Mouse (Mus musculus): ENCODE measurements at regions not wholly inside any gene's neighbourhood (a gene's known extent, or its start where the extent isn't known, plus 50 kb on each side); places are given as distances from the start of the nearest gene placed in this dataset.
A peak's percentile ranks its signal among the peaks of the same experiment; 100 is the strongest.

DNA sequence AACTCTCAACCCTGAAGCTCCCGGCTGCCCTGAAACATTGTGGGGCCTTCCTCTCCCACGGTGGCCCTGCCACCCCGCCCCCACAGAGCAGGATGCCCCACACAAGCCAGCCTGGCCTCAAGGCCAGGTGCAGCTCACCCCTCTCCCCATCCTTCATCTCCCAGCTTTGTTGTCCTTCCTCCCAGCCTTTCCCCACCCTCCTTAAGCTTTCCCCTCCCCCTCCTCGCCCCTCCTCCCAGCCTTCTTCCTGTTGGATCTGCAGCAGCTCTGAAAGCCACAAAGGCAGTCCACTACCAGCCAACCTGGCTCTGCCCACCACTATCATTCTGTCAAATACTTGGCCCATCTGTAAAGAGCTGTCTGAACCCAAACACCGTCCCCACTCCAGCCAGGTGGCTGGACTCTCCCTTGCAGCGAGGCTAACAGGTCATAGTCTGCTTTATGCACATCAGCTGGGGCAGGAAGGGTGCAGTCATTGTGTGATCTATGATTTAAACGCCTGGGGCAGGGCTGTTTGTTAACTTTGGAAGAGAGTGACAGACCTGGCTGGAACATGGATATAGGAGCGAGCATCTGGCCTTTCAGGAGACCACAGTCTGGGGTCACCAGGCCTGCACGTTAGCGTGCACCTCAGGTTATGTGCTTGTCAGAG is 119.9 kb upstream of the Atp6ap2 start:
- no peak overlapping the region for H3K4me2 ChIP-seq (ENCODE audit: low read depth, low read length, poor library complexity, severe bottlenecking)
- TF ChIP-seq CTCF (IDR thresholded peaks at IDR 0.05): no peak
- no peaks in the 10 kb centered on the region for H3K36me3 ChIP-seq (ENCODE audit: insufficient read depth, low read length)
- no peaks in the 10 kb centered on the region for H3K4me1 ChIP-seq (ENCODE audit: insufficient read depth, low read length)
- H3K9ac ChIP-seq (replicated peaks; ENCODE audit: low read length, poor library complexity, severe bottlenecking): no peak overlapping the region
- no peak overlapping the region for H3K4me3 ChIP-seq (ENCODE audit: low read depth, low read length)
- no peaks in the 10 kb centered on the region for H3K27me3 ChIP-seq (ENCODE audit: insufficient read depth, low read length)
- WGBS: 36% methylated on average over 10 of the region's 10 CpGs
- no peak for ATAC-seq (ENCODE audit: low FRiP score)
- H3K9me3 ChIP-seq (ENCODE audit: low read length): no peaks in the 10 kb centered on the region
- no peak overlapping the region for H3K27ac ChIP-seq (ENCODE audit: low read depth, low read length)
- DNase-seq (ENCODE audit: low spot score): no peak

DNA sequence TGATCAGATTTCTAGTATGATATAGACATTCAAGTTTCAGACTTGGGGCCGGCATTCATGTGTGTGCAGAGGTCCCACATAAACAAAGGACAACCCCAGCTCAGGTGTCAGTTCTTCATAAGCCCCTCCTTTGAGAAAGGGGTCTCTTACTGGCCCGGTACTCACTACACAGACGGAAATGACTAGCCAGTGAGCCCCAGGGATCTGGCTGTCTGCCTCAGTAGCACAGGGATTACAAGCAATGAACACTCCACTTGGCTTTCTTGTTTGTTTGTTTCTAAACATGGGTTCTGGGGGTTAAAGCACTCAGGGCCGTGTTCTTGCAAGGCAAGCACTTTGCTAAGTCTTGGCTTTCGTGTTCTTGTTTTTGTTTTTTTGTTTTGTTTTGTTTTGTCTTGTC is 115.3 kb upstream of the Atp6ap2 start:
- no peaks in the 10 kb centered on the region for H3K4me1 ChIP-seq (ENCODE audit: insufficient read depth, low read length)
- no peak overlapping the region for H3K9ac ChIP-seq (replicated peaks; ENCODE audit: low read length, poor library complexity, severe bottlenecking)
- TF ChIP-seq CTCF (IDR thresholded peaks at IDR 0.05): no peak
- no peaks in the 10 kb centered on the region for H3K9me3 ChIP-seq (ENCODE audit: low read length)
- WGBS: 66% methylated on average over 5 of the region's 5 CpGs
- no peaks in the 10 kb centered on the region for H3K36me3 ChIP-seq (ENCODE audit: insufficient read depth, low read length)
- no peak for DNase-seq (ENCODE audit: low spot score)
- H3K4me3 ChIP-seq (ENCODE audit: low read depth, low read length): no peak overlapping the region
- no peak overlapping the region for H3K4me2 ChIP-seq (ENCODE audit: low read depth, low read length, poor library complexity, severe bottlenecking)
- no peak for ATAC-seq (ENCODE audit: low FRiP score)
- no peak overlapping the region for H3K27ac ChIP-seq (ENCODE audit: low read depth, low read length)
- no peaks in the 10 kb centered on the region for H3K27me3 ChIP-seq (ENCODE audit: insufficient read depth, low read length)

DNA sequence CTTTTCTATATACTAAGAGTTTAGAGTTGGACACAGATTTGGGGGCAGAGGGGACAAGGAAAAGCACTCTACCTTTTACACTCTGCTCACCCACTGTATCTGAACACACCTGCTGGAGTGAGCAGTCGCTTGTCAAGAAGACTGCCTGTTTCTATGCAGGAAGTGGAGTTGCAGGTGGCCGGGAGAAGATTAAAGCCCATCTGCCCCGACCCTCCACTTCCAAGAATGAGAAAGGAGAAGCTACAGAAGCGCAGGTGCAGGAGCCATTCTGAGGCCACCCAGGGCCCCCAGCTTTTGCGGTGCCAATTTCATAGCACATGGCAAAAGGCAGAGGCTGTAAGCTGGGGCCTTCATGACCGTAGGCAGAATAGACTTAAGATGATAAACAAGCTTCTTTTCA is 108.4 kb upstream of the Atp6ap2 start:
- Histone ChIP-seq H3K27me3 (ENCODE audit: insufficient read depth, low read length) (no peaks in the 10 kb centered on the region), H3K36me3 (ENCODE audit: insufficient read depth, low read length) (no peaks in the 10 kb centered on the region), H3K27ac (ENCODE audit: low read depth, low read length) (no peak overlapping the region), H3K4me3 (ENCODE audit: low read depth, low read length) (no peak overlapping the region), H3K4me2 (ENCODE audit: low read depth, low read length, poor library complexity, severe bottlenecking) (no peak overlapping the region), H3K4me1 (ENCODE audit: insufficient read depth, low read length) (no peaks in the 10 kb centered on the region), H3K9ac (replicated peaks; ENCODE audit: low read length, poor library complexity, severe bottlenecking) (no peak overlapping the region), H3K9me3 (ENCODE audit: low read length) (no peaks in the 10 kb centered on the region)
- no peak for TF ChIP-seq CTCF (IDR thresholded peaks at IDR 0.05)
- DNase-seq (ENCODE audit: low spot score) (no peak), ATAC-seq (ENCODE audit: low FRiP score) (no peak)
- WGBS: 83% methylated on average over 6 of the region's 6 CpGs

DNA sequence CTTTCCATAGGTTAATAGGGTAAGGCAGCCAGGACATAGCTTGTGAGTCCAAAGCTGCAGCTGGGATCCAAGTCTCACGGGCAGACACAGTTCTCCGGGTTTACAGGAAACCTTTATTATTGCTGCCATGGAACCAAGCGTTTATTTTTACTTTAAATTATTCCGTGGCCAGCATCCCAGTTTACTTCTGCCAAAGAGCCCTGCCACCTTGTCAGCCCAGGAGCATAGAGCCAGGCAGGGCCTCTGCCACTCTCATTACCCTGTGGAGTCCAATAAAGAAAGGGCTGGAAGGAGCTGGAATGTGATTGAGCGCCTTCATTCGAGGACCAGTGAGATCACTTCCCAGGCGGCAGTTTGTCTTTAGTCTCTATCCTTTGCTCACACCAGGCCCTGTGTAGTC is 96.6 kb upstream of the Atp6ap2 start:
- no peak overlapping the region for H3K9ac ChIP-seq (replicated peaks; ENCODE audit: low read length, poor library complexity, severe bottlenecking)
- ATAC-seq (ENCODE audit: low FRiP score) (no peak), DNase-seq (ENCODE audit: low spot score) (no peak)
- no peak for TF ChIP-seq CTCF (IDR thresholded peaks at IDR 0.05)
- no peaks in the 10 kb centered on the region for H3K36me3 ChIP-seq (ENCODE audit: insufficient read depth, low read length)
- H3K9me3 ChIP-seq (ENCODE audit: low read length): no peaks in the 10 kb centered on the region
- no peaks in the 10 kb centered on the region for H3K27me3 ChIP-seq (ENCODE audit: insufficient read depth, low read length)
- no peak overlapping the region for H3K4me3 ChIP-seq (ENCODE audit: low read depth, low read length)
- 76% methylated on average over 7 of the region's 7 CpGs for WGBS
- no peaks in the 10 kb centered on the region for H3K4me1 ChIP-seq (ENCODE audit: insufficient read depth, low read length)
- no peak overlapping the region for H3K27ac ChIP-seq (ENCODE audit: low read depth, low read length)
- no peak overlapping the region for H3K4me2 ChIP-seq (ENCODE audit: low read depth, low read length, poor library complexity, severe bottlenecking)

DNA sequence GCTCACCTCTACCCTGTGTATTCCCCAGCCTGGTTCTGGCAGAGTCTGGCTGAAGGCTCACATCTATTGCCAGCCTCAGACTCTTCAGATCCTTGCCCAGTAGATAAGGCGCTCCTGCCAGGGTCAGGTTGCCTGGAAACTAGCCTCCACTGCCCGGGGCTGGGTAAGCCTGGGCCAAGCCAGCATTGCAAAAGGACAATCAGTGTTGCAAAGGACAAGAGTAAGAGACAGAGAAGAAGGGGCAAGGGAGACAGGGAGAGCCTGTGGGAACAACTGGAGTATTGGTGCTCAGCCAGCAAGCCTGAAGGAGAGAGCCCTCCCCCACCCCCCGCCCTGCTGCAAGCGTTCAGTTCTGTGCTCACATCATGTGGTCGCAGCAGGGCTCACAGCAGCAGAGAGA is 94.4 kb upstream of the Atp6ap2 start:
- WGBS: 44% methylated on average over 5 of the region's 5 CpGs
- ATAC-seq (ENCODE audit: low FRiP score): no peak
- no peaks in the 10 kb centered on the region for H3K4me1 ChIP-seq (ENCODE audit: insufficient read depth, low read length)
- peak; percentile 8 for DNase-seq (ENCODE audit: low spot score)
- H3K9me3 ChIP-seq (ENCODE audit: low read length): no peaks in the 10 kb centered on the region
- H3K36me3 ChIP-seq (ENCODE audit: insufficient read depth, low read length): no peaks in the 10 kb centered on the region
- H3K27ac ChIP-seq (ENCODE audit: low read depth, low read length): no peak overlapping the region
- no peak overlapping the region for H3K4me2 ChIP-seq (ENCODE audit: low read depth, low read length, poor library complexity, severe bottlenecking)
- no peak overlapping the region for H3K9ac ChIP-seq (replicated peaks; ENCODE audit: low read length, poor library complexity, severe bottlenecking)
- no peaks in the 10 kb centered on the region for H3K27me3 ChIP-seq (ENCODE audit: insufficient read depth, low read length)
- H3K4me3 ChIP-seq (ENCODE audit: low read depth, low read length): no peak overlapping the region
- no peak for TF ChIP-seq CTCF (IDR thresholded peaks at IDR 0.05)

DNA sequence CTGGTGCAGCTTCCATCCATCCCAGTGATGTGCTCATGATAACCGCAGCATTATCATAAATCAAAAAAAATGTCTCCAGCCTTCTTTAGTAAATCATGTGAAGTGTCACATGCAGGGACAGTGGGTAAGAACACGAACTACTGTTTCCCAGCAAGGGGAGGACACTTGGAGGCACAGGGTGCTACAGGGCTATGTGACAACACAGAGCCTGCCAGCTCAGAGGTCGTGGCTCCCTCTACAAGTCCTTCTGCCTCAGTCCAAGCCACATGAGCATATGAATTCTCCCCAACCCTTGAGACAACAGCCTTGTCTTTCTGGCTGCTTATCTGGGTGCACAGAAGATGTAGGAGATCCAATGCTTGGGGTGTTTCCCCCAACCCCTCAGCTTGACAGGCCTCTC is 93.7 kb upstream of the Atp6ap2 start:
- Histone ChIP-seq H3K9ac (replicated peaks; ENCODE audit: low read length, poor library complexity, severe bottlenecking) (no peak overlapping the region), H3K4me1 (ENCODE audit: insufficient read depth, low read length) (no peaks in the 10 kb centered on the region), H3K4me3 (ENCODE audit: low read depth, low read length) (no peak overlapping the region), H3K4me2 (ENCODE audit: low read depth, low read length, poor library complexity, severe bottlenecking) (no peak overlapping the region), H3K9me3 (ENCODE audit: low read length) (no peaks in the 10 kb centered on the region), H3K36me3 (ENCODE audit: insufficient read depth, low read length) (no peaks in the 10 kb centered on the region), H3K27me3 (ENCODE audit: insufficient read depth, low read length) (no peaks in the 10 kb centered on the region), H3K27ac (ENCODE audit: low read depth, low read length) (no peak overlapping the region)
- no peak for TF ChIP-seq CTCF (IDR thresholded peaks at IDR 0.05)
- WGBS: 63% methylated on average over 3 of the region's 3 CpGs
- DNase-seq (ENCODE audit: low spot score) (no peak), ATAC-seq (ENCODE audit: low FRiP score) (no peak)

Measured in midbrain, postnatal 0 days (tissue).